Mouse (Mus musculus) frontal cortex, postnatal 36 days (tissue): Measurements from ENCODE around the gene Syngr3.
A peak's percentile ranks its signal among the peaks of the same experiment; 100 is the strongest.
"Not testable (repeated sequence)": the region's sequence is repeated elsewhere in the genome, so short reads cannot be mapped to it uniquely, and the experiment has no call there.

Experiments used
- DNase-seq, 2 experiments: peaks; one replicate each; pipeline ENCODE4 v3.0.0; 2022; ENCODE audit warnings: low spot score in 2 of 2

Gene Syngr3

GRCm38 (mm10) chr17:24719494-24720222 lies 29.9 kb upstream of the Syngr3 start:
- peak; percentile 99 for DNase-seq

GRCm38 (mm10) chr17:24718938-24719337 lies 29.2 kb upstream of the Syngr3 start:
- DNase-seq = not testable (repeated sequence)

DNA sequence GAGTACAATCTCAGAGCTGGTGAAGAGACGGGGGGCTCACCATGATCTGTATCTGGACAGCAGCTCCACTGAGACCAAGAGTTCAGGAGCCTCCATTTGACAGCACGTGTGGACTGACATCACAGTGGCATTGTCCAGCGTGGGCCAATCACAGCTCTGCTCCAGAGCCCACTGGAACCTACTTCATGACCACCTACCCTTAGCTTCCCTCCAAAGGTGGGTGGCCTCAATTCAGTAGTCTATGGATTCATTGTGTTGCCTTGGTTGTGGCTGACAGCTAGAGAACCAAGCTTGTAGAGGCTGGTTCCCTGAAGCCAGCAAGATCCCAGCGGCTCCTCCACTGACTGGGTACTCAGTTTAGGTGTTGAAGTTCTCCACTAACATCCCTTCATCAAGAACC lies 28.2 kb upstream of the Syngr3 start, which contains the start of the genes Rnf151 and Rps2:
Rnf151 (minus strand) TSS at position 121 of the 400 bp plus-strand sequence.
Rps2 (plus strand) TSS at position 174 of the 400 bp plus-strand sequence.
- DNase-seq = no peak

GRCm38 (mm10) chr17:24716166-24716682 lies 26.5 kb upstream of the Syngr3 start:
- DNase-seq = no peak

- DNase-seq = no peak
Observed at GRCm38 (mm10) chr17:24715556-24715955, 25.8 kb upstream of the Syngr3 start.

DNA sequence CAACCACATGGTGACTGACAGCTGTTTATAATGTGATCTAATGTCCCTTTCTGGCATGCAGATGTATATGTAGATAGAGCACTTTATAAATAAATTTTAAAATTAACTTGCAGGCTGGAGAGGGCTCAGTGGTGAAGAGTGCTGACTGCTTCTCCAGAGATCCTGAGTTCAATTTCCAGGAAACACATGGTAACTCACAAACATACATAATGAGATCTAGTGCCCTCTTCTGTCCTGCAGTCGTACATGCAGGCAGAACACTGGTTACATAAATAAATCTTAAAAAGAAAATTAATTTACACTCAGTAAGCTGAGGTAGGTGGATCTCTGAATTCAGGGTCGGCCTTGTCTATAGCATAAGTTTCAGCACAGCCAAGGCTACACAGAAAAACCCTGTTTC lies 18.9 kb upstream of the Syngr3 start:
- DNase-seq = no peak

DNA sequence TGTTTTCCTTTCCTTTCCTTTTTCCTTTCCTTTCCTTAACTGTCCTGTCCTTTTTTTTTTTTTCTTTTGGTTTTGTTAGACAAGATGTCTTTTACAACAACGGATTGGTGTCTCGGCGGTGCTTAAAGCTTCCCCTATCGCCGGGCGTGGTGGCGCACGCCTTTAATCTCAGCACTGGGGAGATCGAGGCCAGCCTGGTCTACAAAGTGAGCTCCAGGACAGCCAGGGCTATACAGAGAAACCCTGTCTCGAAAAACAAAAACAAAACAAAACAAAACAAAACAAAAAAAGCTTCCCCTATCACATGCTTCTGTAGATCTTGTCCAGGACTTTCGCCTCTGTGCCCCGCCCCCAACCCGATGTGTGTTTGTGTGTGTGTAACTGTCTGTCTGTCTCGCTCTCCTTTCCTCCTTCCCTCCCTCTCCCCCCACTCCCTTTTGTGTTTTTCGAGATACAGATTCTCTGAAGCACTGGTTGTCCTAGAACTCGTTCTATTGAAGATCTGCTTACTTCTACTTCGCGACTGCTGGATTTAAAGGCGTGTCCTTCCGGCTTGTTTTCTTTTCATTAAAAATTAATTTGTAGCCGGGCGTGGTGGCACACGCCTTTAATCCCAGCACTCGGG lies 18.2 kb upstream of the Syngr3 start:
- DNase-seq = no peak

DNA sequence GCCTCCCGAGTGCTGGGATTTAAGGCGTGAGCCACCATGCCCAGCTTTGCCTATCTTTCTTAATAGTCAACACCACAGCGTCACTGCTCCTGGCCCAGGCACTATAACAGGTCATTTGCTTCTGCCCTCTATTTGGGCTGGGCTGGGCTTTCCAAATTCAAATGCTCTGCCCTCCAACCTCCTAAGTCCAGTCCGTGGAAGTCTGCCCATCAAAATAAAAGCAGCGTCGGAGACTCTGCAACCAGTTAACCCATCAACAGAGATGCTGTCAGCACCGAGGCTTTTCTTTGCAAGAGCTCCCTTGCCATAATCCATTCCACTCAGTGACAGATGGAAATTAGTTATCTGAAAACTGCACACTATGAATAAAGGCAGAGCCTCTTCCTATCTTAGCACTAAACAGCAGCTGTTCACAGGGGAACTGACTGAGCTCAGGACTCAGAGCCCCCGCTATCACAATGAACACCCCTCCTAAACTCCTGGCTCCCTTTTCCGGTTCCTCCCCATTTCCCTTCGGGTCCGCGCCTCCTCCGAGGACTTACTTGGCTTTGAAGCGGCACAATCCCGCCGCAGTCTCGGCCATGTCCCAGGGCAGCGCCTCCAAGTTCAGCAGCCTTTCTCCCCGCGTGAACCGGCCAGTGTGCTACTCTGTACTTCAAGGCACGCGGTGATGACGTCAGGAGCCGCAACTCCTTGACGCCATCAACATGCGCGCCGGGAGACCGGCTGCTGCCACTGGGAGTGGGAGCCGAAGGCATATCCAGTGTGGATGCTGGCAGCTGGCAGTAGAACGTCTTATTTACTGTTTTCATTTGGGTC lies 17.4 kb upstream of the Syngr3 start, which contains the start of gene Tbl3:
Tbl3 (minus strand) TSS at position 679 of the 819 bp plus-strand sequence.
- DNase-seq = peak; percentile 95 to 98

DNA sequence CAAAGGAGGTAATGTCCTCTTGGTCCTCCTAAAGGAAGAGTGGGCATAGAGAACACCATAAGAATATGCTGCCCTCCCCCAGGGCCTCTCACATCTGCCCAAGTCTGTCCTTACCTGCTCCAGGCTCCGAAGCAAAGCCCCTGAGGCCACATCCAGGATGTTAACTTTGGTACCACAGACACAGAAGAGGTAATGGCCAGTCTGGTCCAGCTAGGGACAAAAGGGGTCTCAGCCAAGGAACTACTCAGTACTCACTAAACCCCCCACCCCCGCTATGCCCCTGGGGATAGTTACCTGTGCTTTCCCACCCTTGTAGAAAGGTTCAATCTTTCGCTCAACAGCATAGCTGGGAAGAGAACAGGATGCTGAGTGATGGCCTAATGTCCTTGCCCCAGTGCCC lies 16.1 kb upstream of the Syngr3 start:
- DNase-seq = no peak

DNA sequence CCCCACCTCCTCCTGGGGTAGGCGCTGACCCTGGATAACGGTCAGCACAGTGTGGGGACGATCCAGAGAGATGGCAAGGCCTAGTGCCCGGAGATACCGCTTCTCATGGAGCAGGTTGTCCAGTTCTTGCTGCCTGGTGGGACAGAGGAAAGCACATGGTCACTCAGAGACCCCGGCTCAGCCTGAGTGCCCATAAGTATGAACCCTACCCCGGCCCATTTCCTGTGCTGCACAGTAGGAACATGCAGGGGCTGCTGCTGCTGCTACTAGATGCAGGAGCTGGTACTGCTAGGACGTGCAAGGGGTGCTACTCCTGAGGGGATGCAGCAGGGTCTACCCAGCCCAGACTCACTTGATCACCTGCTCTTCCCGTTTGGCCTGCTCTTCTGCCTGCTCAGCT lies 11.5 kb upstream of the Syngr3 start:
- DNase-seq = no peak

DNA sequence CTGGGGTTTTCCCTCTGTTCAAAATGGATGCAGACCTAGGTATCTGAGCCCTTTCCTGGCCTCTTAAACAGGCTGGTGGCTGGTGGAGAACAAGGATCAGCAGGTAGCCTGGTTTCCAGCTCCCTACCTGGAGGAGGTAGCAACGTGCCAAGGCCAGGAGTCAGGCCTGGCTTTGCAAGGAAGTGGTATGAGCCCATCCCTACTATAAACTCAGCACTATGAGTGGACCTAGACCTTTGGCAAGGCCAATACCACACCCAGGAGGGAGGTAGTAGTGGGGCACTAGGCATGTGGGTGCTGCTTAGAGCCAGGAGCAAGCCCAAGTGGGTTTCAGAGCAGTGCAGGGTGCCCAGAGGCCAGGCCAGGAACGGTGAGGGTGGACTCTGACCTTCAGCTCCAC lies 9.7 kb upstream of the Syngr3 start:
- no peak for DNase-seq

- DNase-seq = no peak
Observed at GRCm38 (mm10) chr17:24698715-24699114, 9.0 kb upstream of the Syngr3 start.

DNA sequence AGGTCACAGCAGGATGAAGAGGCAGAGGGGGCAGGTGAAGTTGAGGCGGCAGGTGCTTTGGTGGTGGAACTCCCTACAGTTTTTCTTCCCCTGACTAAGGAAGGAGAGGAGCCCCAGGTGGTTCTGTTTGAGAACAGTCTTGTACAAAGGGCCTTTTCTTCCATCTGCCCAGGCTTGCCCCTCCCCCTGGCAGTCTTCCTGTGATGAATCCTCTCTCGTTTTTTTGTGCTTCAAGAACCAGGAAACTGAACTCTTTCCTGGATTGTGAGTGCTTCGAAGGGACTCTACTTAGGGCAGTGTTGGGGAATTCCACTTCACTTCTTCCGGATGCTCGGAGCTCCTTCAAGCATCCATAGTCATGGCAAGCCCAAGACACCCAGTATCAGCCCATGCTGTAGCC lies 8.2 kb upstream of the Syngr3 start:
- no peak for DNase-seq

DNA sequence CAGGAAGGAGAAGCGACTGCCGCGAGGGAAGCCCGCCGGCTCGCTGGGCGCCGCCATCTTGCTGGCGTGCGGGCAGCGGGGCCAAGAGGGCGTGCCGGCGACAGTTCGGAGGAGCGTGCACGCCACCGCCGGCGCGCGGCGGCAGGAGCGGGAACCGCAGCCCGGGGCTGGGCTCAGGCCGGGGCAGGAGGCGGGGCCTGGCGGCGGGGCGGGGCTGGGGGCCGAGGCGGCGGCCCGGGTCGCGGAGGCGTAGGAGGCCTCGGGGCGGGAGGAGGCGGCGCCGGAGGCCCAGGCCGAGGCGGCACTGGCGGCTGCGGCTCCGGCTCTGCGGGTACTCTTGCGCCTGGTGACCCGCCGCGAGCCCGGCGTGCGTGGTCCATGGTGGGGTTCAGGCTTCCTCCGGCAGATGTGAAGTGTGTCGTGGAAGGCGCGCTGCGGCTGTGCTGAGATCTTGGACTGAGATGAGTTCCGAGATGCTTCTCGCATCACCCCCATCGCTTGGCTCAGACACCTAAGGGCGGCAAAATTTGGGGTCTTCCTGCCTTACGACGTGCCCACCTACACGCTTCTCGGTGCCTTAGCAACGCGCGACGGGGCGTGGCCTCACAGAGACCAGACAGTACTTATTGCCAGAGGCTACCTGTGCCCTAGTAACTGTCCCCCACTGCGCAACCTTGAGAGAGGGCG lies 6.4 kb upstream of the Syngr3 start, which contains the start of the genes Gfer and Noxo1:
Gfer (minus strand) TSS at position 146 of the 687 bp plus-strand sequence.
Noxo1 (plus strand) TSS at position 224 of the 687 bp plus-strand sequence.
- DNase-seq = peak; percentile 74 to 80

- DNase-seq = no peak
Observed at GRCm38 (mm10) chr17:24695326-24696010, 5.7 kb upstream of the Syngr3 start.

- DNase-seq = no peak
Observed at GRCm38 (mm10) chr17:24692385-24692784, 2.6 kb upstream of the Syngr3 start.

DNA sequence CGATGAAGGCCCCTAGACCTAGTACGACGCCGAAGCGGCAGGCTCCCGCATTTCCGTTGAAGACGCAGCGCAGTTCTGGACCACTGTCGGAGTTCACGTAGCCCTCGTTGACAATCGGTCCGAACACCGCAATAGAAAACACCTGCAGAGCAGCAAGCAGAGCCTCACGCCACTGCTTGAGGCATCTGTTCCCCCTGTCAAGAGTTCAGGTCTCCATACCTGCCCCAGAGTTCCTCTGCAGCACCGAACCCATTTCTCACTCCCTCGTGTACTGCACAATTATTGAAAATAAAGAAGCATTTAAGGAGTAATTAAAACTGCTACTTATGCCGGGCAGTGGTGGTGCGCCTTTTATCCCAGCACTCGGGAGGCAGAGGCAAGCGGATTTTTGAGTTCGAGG lies 2.2 kb downstream of the Syngr3 start:
- no peak for DNase-seq

- DNase-seq = no peak
Observed at GRCm38 (mm10) chr17:24687146-24687595, 2.6 kb downstream of the Syngr3 start.

DNA sequence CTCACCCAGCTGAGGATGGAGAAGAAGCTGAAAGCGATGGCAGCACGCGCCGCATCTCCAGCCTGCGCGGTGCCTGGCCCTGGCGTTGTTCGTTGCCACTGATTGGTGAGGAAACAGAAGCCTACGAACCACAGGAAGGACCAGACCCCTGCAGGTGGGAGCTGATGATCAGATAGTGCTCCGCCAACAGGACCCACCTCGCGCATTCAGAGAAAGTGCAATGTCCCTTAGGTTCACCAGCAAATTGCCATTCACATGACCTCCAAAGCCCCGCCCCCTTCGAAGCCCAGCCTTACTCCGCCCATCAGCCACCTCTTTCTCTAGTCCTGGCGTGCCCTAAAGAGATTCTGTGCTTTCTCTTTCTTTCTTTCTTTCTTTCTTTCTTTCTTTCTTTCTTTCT lies 3.2 kb downstream of the Syngr3 start:
- DNase-seq = no peak

- DNase-seq = no peak
Observed at GRCm38 (mm10) chr17:24677500-24678080, 12.2 kb downstream of the Syngr3 start.
